Mouse (Mus musculus): ENCODE data around the gene Ang2. TPM values are rescaled to one million over a fixed set of nuclear protein-coding genes. Genes with fewer than 3 reads are reported as not detected.
"Not testable (repeated sequence)": the region's sequence is repeated elsewhere in the genome, so short reads cannot be mapped to it uniquely, and the experiment has no call there.

The Ang2 gene
- total RNA-seq, 2 experiments from 2014 or later = not detected

DNA sequence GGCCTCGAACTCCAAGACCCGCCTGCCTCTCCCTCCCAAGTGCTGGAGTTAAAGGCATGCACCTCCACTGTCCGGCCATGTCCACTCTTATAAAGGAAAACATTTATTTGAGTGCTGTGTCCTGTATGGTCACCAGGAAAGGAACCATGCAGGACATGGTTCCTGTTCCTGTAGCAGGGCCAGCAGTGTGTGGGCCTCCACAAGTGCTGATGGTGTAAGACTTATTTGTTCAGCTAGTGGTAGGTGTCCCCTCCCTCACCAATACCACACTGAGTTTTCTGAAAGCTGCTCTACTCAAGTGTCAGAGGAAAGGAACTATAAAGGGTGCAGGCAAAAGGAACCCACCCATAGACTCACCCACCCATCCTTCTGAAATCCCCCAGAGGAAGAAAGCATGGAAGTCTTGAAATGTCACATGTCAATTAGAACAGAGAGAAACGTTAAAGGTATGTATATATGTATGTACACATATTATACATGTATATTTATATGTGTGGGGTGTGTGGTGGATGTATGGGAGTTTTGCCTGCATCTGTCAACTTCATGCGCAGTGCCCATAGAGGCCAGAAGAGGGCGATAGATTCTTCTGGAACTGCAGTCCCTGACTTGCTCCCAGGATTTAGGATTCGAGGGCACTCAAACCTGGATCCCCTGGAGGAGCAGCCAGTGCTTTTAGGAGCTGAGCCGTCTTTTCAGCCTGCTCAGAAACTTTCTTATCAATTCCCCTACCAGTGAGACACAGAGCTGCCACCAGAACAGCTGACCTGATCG, 26.7 kb downstream of the Ang2 start:
- intact Hi-C loops (cut with DNase I) = loop anchor here (5.0 kb wide), 1 partner anchor 70 kb away; no protein-coding TSS in a partner anchor
- not testable (repeated sequence) for H3K27ac ChIP-seq
- peak; percentile 29 for DNase-seq
- peak; percentile 70 for TF ChIP-seq CTCF (IDR thresholded peaks at IDR 0.05)
- 0 out of 2 replicates have a peak overlapping the region, but pooled peaks have one; percentile 13 for H3K4me3 ChIP-seq

DNA sequence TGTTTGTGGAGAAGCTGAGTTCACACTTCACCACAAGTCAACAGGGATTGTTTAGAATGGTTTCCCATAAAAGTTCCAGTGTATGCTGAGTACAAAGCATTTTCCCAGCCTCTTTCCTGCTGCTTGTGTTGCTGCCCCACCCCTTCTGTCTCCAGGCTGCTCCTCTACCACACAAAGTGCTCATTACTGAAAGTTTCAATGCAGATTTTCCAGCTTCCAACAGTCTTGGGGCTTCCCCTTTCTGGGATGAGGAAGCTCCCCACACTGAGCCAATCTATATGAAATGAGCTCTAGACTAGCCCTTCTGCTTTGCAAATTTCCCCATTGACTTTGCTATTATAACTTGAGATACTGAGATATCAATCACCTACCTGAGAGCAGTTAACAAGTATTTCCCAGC, 32.9 kb downstream of the Ang2 start:
- DNase-seq = no peak
- TF ChIP-seq CTCF (IDR thresholded peaks at IDR 0.05) = no peak
- intact Hi-C loops (cut with DNase I) = no loop called here
- no peak overlapping the region for H3K27ac ChIP-seq
- no peak overlapping the region for H3K4me3 ChIP-seq

DNA sequence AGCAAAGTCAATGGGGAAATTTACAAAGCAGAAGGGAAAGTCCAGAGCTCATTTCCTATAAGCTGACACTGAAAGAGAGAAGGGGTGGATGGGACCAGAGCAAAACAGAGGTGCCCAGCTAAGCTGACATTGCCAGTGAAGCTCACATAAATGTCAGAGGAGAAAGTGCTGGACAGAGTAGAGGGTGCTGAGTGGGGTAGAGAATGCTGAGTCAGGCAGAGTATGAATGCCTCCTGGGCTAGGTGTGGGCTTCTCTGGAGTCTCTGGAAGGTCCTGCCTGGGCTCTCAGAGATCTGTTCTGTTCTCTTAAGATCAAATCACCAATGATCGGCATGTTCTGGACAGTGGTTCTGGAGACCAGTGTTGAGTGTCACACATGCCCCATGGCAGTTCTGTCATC, 33.5 kb downstream of the Ang2 start:
- Histone ChIP-seq H3K27ac (no peak overlapping the region), H3K4me3 (no peak overlapping the region)
- intact Hi-C loops (cut with DNase I) = no loop called here
- no peak for DNase-seq
- no peak for TF ChIP-seq CTCF (IDR thresholded peaks at IDR 0.05)

DNA sequence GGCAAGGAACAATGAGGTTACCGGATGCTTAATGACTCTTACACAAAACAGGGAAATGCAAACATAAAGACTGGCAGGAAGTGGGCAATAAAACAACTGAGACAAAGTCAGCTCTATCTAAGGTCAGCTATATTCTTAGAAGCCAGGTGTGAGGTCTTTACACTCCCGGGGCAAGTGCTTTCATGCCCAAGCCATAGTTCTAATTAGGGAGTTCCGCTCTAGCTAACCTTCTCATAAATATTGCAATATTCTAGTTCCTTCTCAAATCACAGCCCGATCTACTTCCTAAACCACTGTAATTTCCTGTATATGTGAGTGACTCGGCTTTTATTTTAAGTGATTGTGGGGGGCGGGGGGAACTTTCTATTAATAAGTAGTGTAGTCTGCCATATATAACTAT, 35.6 kb downstream of the Ang2 start:
- H3K27ac ChIP-seq; intact Hi-C loops (cut with DNase I); H3K4me3 ChIP-seq; DNase-seq: not testable (repeated sequence)

DNA sequence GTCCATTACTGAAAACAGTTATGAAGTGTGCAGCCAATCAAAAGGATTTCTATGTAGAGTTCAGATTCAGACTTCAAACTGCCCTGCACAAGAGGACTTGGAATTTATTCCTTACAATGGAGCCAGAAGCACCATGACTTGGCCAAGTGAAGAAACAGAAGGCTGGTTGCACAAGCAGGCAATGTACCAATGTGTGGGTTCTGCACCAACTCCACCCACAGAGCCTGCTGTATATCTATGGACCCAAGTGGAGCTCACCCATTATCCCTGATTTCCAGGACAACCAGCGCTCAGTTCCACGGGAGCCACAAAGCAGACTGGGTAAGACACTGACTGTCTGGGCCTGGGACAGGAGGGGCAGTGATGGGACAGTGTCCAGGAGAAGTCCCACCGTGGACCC, 37.0 kb downstream of the Ang2 start, which contains the start of gene Rnase2b:
TSS of gene Rnase2b (plus strand) at position 285 of the 400 bp plus-strand sequence.
- DNase-seq; H3K4me3 ChIP-seq; H3K27ac ChIP-seq; intact Hi-C loops (cut with DNase I): not testable (repeated sequence)

DNA sequence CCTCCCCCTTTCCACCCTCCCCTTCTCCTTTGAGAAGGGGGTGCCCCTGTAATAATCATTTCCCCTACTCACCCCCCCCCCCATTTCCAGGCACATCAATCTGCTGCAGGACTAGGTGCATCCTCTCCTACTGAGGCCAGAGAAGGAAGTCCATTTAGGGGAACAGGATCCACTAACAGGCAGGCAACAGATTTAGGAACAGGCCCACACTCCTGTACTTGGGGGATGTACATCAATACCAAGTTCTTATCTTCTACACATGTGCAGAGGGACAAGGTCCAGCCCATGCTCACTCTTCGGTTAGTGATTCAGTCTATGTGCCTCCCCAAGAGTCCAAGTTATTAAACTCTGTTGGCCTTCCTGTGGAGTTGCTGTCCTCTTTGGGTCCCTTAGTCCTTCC, 41.9 kb downstream of the Ang2 start:
- no peak overlapping the region for H3K4me3 ChIP-seq
- no peak for DNase-seq
- no peak overlapping the region for H3K27ac ChIP-seq
- intact Hi-C loops (cut with DNase I) = no loop called here
- TF ChIP-seq CTCF (IDR thresholded peaks at IDR 0.05) = no peak

DNA sequence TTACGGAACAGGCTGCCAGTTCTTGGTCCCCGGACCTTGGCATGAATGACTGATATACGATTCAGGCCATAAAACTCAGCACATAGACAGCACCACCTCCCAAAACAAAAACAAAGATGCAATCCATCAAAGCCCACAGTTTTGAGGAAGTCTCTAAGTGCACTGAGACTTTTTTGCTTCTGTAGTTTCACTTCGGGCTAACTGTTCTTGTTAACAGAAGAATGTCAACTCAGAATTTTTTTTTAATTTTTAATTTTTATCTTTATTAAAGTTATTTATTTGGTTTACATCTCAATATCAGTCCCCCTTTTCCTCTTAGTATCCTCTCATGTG, 42.2 kb downstream of the Ang2 start:
- DNase-seq = no peak
- Histone ChIP-seq H3K27ac (no peak overlapping the region), H3K4me3 (no peak overlapping the region)
- intact Hi-C loops (cut with DNase I) = no loop called here
- no peak for TF ChIP-seq CTCF (IDR thresholded peaks at IDR 0.05)

DNA sequence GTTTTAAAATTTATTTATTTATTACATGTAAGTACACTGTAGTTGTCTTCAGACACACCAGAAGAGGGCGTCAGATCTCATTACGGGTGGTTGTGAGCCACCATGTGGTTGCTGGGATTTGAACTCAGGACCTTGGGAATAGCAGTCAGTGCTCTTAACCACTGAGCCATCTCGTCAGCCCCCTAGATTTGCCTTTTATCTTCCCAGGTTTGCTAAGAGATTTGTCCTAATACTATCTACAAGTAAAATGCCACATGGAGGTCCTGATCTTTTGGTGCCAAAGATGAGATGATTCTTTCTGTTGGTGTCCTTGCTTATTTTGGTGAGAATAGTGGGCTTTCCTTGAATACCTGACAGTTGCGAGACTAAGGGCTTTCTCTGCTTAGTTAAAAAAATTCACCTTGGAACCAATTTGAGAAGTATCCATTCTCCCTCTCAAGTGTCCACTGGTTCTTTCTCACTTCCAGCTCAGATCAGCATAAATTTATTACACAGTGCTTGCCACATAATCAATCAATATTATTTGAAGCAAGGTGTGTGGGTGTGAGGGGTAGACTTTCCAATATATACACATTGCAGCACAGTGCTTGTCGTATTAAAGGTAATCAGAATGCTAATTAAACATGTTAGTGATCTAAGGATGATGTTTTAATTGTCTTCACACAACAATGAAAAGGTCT, 42.8 kb downstream of the Ang2 start:
- no peak for TF ChIP-seq CTCF (IDR thresholded peaks at IDR 0.05)
- no peak for DNase-seq
- intact Hi-C loops (cut with DNase I) = no loop called here

DNA sequence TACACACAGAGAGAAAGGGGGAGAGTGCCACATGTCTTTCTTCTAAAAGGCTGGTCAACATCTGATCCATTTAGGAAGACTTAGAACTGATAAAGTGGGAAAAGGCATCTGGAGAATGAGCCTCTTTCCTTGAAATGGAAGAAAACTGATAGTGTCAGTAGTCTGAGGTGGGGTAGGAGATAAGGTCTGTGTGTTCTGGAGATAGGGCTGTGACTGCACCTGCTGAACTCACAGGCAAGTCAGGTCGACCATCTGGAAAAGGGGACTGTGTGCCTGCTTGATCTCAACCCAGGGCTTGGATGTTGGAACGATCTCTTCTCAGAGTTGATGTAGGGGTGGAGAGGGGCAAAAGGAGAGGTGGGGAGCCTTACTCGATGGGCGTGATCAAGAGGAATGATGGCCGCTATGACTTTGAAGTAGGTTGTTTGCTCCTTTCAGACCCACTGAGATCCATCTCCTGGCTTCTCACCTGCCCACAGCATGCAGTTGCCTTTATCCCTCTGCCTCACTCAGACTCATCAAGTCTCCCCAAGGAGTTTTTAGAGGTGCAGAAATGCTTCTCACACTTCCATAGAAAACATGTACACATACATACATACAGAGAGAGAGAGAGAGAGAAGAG, 46.6 kb downstream of the Ang2 start:
- intact Hi-C loops (cut with DNase I) = no loop called here
- H3K27ac ChIP-seq = no peak overlapping the region
- H3K4me3 ChIP-seq = no peak overlapping the region
- no peak for TF ChIP-seq CTCF (IDR thresholded peaks at IDR 0.05)
- no peak for DNase-seq

More for the DNA sequence above, 42.8 kb downstream of the Ang2 start:
- Histone ChIP-seq H3K27ac (no peak overlapping the region), H3K4me3 (no peak overlapping the region)

DNA sequence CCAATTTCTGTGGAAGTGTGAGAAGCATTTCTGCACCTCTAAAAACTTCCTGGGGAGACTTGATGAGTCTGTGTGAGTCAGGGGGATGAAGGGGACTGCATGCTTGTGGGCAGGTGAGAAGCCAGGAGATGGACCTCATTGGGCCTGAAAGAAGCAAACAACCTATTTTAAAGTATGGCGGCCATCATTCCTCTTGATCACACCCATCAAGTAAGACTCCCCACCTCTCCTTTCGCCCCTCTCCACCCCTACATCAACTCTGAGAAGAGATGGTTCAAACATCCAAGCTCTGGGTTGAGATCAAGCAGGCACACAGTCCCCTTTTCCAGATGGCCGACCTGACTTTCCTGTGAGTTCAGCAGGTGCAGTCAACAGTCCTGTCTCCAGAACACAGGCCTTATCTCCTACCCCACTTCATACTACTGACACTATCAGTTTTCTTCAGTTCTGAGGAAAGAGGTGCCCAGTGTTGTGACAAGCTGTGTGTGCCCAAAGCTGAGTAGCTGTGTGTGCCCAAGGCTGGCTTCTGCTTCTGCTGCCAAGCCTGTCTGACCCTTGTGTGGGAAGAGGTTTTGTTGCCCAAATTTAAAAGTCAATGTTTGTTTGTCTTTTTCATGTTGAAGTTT, 48.6 kb downstream of the Ang2 start:
- no peak overlapping the region for H3K4me3 ChIP-seq
- TF ChIP-seq CTCF (IDR thresholded peaks at IDR 0.05) = no peak
- intact Hi-C loops (cut with DNase I) = no loop called here
- no peak overlapping the region for H3K27ac ChIP-seq
- DNase-seq = no peak

DNA sequence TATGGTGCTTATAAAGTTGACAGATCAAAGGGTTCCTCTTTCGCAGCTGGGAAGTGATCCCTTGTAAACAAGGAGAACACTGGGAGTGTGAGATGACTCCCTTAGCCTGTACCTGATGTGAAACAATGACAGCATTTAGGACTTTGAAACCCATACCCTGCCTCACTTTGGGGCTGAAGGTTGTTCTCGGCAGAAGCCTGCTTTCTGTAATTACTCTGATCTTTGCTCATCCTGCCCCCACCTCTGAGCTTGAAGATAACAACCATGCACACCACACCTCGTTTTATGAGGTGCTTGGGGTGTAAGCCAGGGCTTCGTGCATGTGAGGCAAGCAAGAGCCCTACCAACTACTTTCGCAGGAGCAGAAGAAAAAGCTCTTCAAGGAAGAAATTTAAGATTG, 49.8 kb downstream of the Ang2 start:
- TF ChIP-seq CTCF (IDR thresholded peaks at IDR 0.05) = no peak
- Histone ChIP-seq H3K4me3 (no peak overlapping the region), H3K27ac (no peak overlapping the region)
- intact Hi-C loops (cut with DNase I) = no loop called here
- DNase-seq = no peak

DNA sequence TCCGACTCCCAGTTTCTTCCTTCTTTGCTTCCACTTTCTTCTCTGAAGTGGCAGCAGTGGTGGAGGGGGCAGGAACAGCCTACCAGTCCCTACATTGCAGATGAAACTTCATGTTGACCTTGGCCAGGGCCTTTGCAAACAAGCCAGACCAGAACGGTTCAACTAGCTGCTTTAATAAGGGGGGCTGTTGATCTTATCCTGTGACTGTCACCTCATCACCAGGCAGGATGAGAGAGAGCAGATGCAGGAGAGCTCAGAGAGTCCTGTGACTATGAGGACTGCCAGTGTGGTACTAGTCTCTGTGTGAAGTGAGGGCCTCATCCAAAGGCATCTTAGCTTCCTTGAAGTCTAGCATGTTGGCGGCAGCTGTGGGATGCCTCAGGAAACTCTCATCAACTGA, 50.9 kb downstream of the Ang2 start:
- Histone ChIP-seq H3K27ac (no peak overlapping the region), H3K4me3 (no peak overlapping the region)
- intact Hi-C loops (cut with DNase I) = no loop called here
- no peak for DNase-seq
- no peak for TF ChIP-seq CTCF (IDR thresholded peaks at IDR 0.05)

DNA sequence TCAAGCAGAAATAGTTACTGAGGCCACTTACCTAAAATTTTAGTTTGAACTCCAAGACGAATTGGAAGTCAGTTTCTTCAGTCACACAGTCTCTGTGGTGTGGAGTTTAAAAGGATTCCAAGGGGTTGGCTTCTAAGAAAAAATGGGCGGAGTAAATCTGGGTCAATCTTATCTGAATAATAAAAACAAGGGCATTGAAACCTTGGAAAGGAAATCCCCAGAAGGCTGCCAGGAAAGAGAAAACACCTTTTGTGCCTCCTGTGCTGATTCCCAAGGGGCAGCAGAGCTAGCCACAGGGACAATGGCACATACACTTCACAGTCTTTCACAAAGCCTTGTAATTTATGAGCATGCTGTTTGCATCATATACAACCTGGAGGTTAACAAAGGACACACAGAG, 52.3 kb downstream of the Ang2 start, which contains the start of gene Rnase1:
TSS of gene Rnase1 (minus strand) at position 101 of the 400 bp plus-strand sequence.
- H3K27ac ChIP-seq = no peak within 1 kb of the TSS
- H3K4me3 ChIP-seq = no peak within 1 kb of the TSS
- intact Hi-C loops (cut with DNase I) = no loop called here
- no peak for DNase-seq
- TF ChIP-seq CTCF (IDR thresholded peaks at IDR 0.05) = no peak

Measured in gastrocnemius, adult 2 months (tissue).